Mouse (Mus musculus): Measurements from ENCODE around the gene Dpy30.

Gene Dpy30

GRCm38 (mm10) chr17:74264333-74265155 lies 59.2 kb downstream of the Dpy30 start:
- DNase-seq (ENCODE audit: low spot score), result no peak

GRCm38 (mm10) chr17:74262415-74262814 lies 61.3 kb downstream of the Dpy30 start:
- no peak for DNase-seq (ENCODE audit: low spot score)

All from testis, postnatal 14 days (tissue).